Mouse (Mus musculus) cerebellum, adult 9-10 months (tissue): ENCODE results near the gene Plb1.

Experiments
- DNase-seq: peaks from one replicate; pipeline ENCODE4 v3.0.0; 2022

Plb1 gene

GRCm38 (mm10) chr5:32397719-32398118, 165.2 kb downstream of the Plb1 start:
- no peak for DNase-seq

GRCm38 (mm10) chr5:32400926-32401325, 168.4 kb downstream of the Plb1 start:
- DNase-seq, result no peak

GRCm38 (mm10) chr5:32403082-32403953, 170.8 kb downstream of the Plb1 start:
- no peak for DNase-seq

- DNase-seq, result no peak
These were observed 172.8 kb downstream of the Plb1 start for GRCm38 (mm10) chr5:32405199-32405855.

GRCm38 (mm10) chr5:32408771-32409170, 176.3 kb downstream of the Plb1 start:
- no peak for DNase-seq

GRCm38 (mm10) chr5:32409747-32410146, 177.2 kb downstream of the Plb1 start:
- no peak for DNase-seq

GRCm38 (mm10) chr5:32410954-32411688, 178.6 kb downstream of the Plb1 start:
- DNase-seq, result no peak

- peak; percentile 11 for DNase-seq
These were observed 179.9 kb downstream of the Plb1 start for GRCm38 (mm10) chr5:32412186-32412950.

- no peak for DNase-seq
These were observed 180.6 kb downstream of the Plb1 start for GRCm38 (mm10) chr5:32413083-32413482.

GRCm38 (mm10) chr5:32413569-32413968, 181.1 kb downstream of the Plb1 start:
- DNase-seq, result no peak

- DNase-seq, result no peak
These were observed 182.0 kb downstream of the Plb1 start for GRCm38 (mm10) chr5:32414461-32414985.

GRCm38 (mm10) chr5:32415554-32415953, 183.0 kb downstream of the Plb1 start:
- no peak for DNase-seq
